Mouse (Mus musculus) liver, embryonic 18 days (tissue): Measurements from ENCODE around the gene Pdcd2. TPM values are rescaled to one million over a fixed set of nuclear protein-coding genes. Genes with fewer than 3 reads are reported as not detected.

Source experiments
- polyA plus RNA-seq: library from polyadenylated mRNA; depleted of rRNA; stranded (reverse); fragments of >200 nt; gene quantifications from 2 replicates; pipeline ENCODE4 v1.2.3, GENCODE M21; 2012; rRNA removed

Pdcd2 gene
- 10.7 and 11.3 TPM in 2 replicates for polyA plus RNA-seq

GRCm38 (mm10) chr17:15526986-15527810 lies at the start of gene Pdcd2:
Gene Pdcd2 (minus strand): TSS chr17:15527301.

GRCm38 (mm10) chr17:15564014-15564927 lies 37.2 kb upstream of the Pdcd2 start, which contains the start of gene Prdm9:
Gene Prdm9 (minus strand): TSS chr17:15564354.

GRCm38 (mm10) chr17:15499656-15500394 lies 27.3 kb downstream of the Pdcd2 start, which contains the start of the genes Psmb1 and Tbp:
Gene Psmb1 (minus strand): TSS chr17:15499751.
Gene Tbp (plus strand): TSS chr17:15499888.

Other genes with a start within 250 kb of the Pdcd2 start
- 1.4 and 1.8 TPM in 2 replicates for gene Dll1, start 150.4 kb downstream of the Pdcd2 start, polyA plus RNA-seq
- 4.9 and 5.2 TPM in 2 replicates for gene Fam120b, start 131.1 kb downstream of the Pdcd2 start, polyA plus RNA-seq
- 70.0 and 90.4 TPM in 2 replicates for gene Psmb1, start 27.6 kb downstream of the Pdcd2 start, polyA plus RNA-seq
- 17.0 and 19.9 TPM in 2 replicates for gene Tbp, start 27.4 kb downstream of the Pdcd2 start, polyA plus RNA-seq
- gene Prdm9, start 37.1 kb upstream of the Pdcd2 start, polyA plus RNA-seq: 1.9 and 2.2 TPM in 2 replicates
- 3.6 and 4.2 TPM in 2 replicates for gene Chd1, start 177.7 kb upstream of the Pdcd2 start, polyA plus RNA-seq